Comparison of ENCODE assay signal across 9 mouse cellular contexts in genomic region chr6:83057790-83058189, GRCm38 (mm10). TPM values are rescaled to one million over a fixed set of nuclear protein-coding genes. Genes with fewer than 3 reads are reported as not detected.
DNase-seq lines count a peak whose midpoint lies in the region; TF ChIP-seq lines count a peak whose summit lies in the region.
"Had no signal": no experiment of that assay in that cellular context is flagged by ENCODE, and none has a peak within 500 bp of the region (broad histone marks: within the 10 kb centered on the region; RNA-seq: fewer than 3 reads in every experiment).

TSS of gene Dqx1 (plus strand) at chr6:83057844.

- TF ChIP-seq POLR2A in lung, adult 2 months (IDR thresholded peaks at IDR 0.05; ENCODE audit: borderline replicate concordance, extremely low read depth, low read depth, low read length), result peak; percentile 14; the same call in 1 of the 2 replicates
- no peak for TF ChIP-seq POLR2A in bone marrow, adult 2 months (IDR thresholded peaks at IDR 0.05; ENCODE audit: borderline replicate concordance, control insufficient read depth, low read depth, low read length)
- peak; percentile 89 for TF ChIP-seq POLR2A in small intestine, adult 2 months (IDR thresholded peaks at IDR 0.05; ENCODE audit: low read depth, low read length)

- H3K4me3 ChIP-seq in lung, adult 2 months (replicated peaks; ENCODE audit: extremely low read depth, low read depth, low read length), result no peak within 1 kb of the TSS
- H3K4me3 ChIP-seq in bone marrow, adult 2 months (replicated peaks; ENCODE audit: control insufficient read depth, low read depth, low read length), result no peak within 1 kb of the TSS
- H3K4me3 ChIP-seq in small intestine, adult 2 months (ENCODE audit: low read depth, low read length), result peak within 1 kb of the TSS; percentile 71
- H3K4me3 ChIP-seq: embryonic facial prominence, embryonic 13.5 days had no signal

- TF ChIP-seq CTCF in lung, adult 2 months (IDR thresholded peaks at IDR 0.05; ENCODE audit: insufficient read depth, low read length), result no peak
- TF ChIP-seq CTCF in bone marrow, adult 2 months (IDR thresholded peaks at IDR 0.05; ENCODE audit: control insufficient read depth, insufficient read depth, low read length), result no peak
- no peak for TF ChIP-seq CTCF in small intestine, adult 2 months (IDR thresholded peaks at IDR 0.05; ENCODE audit: extremely low read depth, insufficient read length, insufficient replicate concordance, low read depth, low read length)

- H3K27me3 ChIP-seq in small intestine, adult 2 months (ENCODE audit: control insufficient read depth, insufficient read depth, low read length), result no peaks in the 10 kb centered on the region

- H3K27ac ChIP-seq in bone marrow, adult 2 months (ENCODE audit: control insufficient read depth, insufficient read depth, low read depth, low read length, poor library complexity), result no peak within 1 kb of the TSS
- H3K27ac ChIP-seq in small intestine, adult 2 months (ENCODE audit: insufficient read depth, low read depth, low read length), result peak within 1 kb of the TSS; percentile 91
- H3K27ac ChIP-seq: embryonic facial prominence, embryonic 13.5 days had no signal

- peaks cover 10% of the 10 kb centered on the region for H3K4me1 ChIP-seq in lung, adult 2 months (ENCODE audit: control insufficient read depth, insufficient read depth, low read length)
- H3K4me1 ChIP-seq in bone marrow, adult 2 months (ENCODE audit: control insufficient read depth, insufficient read depth, low read length), result peaks cover 3% of the 10 kb centered on the region; the same call in 1 of the 2 replicates
- H3K4me1 ChIP-seq in small intestine, adult 2 months (ENCODE audit: control insufficient read depth, insufficient read depth, insufficient read length, low read length), result peaks cover 20% of the 10 kb centered on the region

- H3K36me3 ChIP-seq in small intestine, adult 2 months (ENCODE audit: control insufficient read depth, insufficient read depth, low read length), result peaks cover 14% of the 10 kb centered on the region

- 45% methylated on average over 3 of the region's 3 CpGs for WGBS in lung, adult 2 months
- WGBS in bone marrow, adult 2 months, result 90% methylated on average over 3 of the region's 3 CpGs
- 23% methylated on average over 3 of the region's 3 CpGs for whole genome bisulfite sequencing in small intestine, adult 2 months

- no peak for DNase-seq in lung, adult 2 months
- no peak for DNase-seq in lung, postnatal 14 days
- DNase-seq in kidney, postnatal 10 days, result peak; percentile 76
- DNase-seq in urinary bladder, postnatal 4 days (ENCODE audit: low spot score in 2 of 2), result no peak
- no peak for DNase-seq in embryo, embryonic 10.5 days (ENCODE audit: low spot score)
- DNase-seq: adrenal gland, postnatal 36 days had no signal

RNA-seq across cellular contexts. Expression of gene Dqx1, which starts in this region (rescaled TPM):
- 3.6 and 4.3 TPM in 2 replicates for polyA plus RNA-seq in lung, adult 2 months (2012; rRNA removed)
- 5.3 and 13.5 TPM in 2 replicates for polyA plus RNA-seq in bone marrow, adult 2 months (2011; ENCODE audit: insufficient read depth, insufficient read length, low replicate concordance, missing spikeins)
- polyA plus RNA-seq in small intestine, adult 2 months (2012; rRNA removed), result 22.1 and 48.6 TPM in 2 replicates
